Mouse (Mus musculus) embryonic stem cell, embryonic (primary cell): ENCODE measurements around the gene Klhdc8a.

Experiments used
- CTCF ChIA-PET, 4 experiments: fragments of 300-600 bp in 2 of 4; fragments of 350-600 bp in 2 of 4; sonication (Branson Sonifier 250); formaldehyde crosslinking; loops; one replicate each; lab custom pipeline; 2022; ENCODE audit warnings: inconsistent platforms in 2 of 4; lab: Charles Lee
- POLR2A ChIA-PET, 4 experiments: fragments of 300-600 bp in 2 of 4; fragments of 350-600 bp in 2 of 4; sonication (Branson Sonifier 250); formaldehyde crosslinking; loops; one replicate each; lab custom pipeline; 2022; ENCODE audit warnings: antibody characterized with exemption in 4 of 4, inconsistent platforms in 1 of 4; lab: Charles Lee

Klhdc8a gene

GRCm38 (mm10) chr1:132355841-132356242 is 57.4 kb downstream of the Klhdc8a start:
- ChIA-PET CTCF (interaction anchor here (0.5 to 8.0 kb wide), 160 partner anchors 9 to 1025 kb away, joined by 3 to 267 read pairs (median 4); partner anchors contain the start of genes Nuak2 (in 4 of the 4), AC124108.1 (in 2 of the 4), Dstyk (in 2 of the 4) and Klhdc8a (in 2 of the 4)), POLR2A (interaction anchor here (0.6 to 2.8 kb wide), 43 partner anchors 9 to 279 kb away, joined by 3 to 38 read pairs (median 5); partner anchors contain the start of genes Dstyk (in 2 of the 4) and Nuak2 (in 1 of the 4))

DNA sequence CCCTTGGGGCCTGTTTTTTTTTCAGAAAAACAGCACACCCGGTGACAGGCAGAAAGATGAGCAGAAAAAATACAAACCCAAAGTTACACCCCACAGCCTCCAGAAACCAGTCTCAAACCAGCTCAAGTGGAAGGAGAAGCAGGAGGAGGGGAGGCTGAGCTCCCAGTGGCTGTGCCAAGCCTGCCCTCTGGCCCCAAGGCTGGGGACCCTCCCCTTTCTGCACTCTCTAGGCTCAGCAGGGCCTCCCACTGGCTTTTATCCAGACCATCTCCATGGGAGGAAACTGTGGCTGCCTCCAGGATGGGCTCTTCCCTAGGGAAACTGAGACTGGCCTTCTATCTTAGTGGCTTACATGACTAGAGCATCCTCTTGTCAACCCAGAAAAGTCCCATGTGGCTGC is 58.4 kb downstream of the Klhdc8a start:
- CTCF ChIA-PET, result interaction anchor here (0.7 to 8.0 kb wide), 20 partner anchors 33 to 236 kb away, joined by 3 to 267 read pairs (median 16); partner anchors contain the start of genes Nuak2 (in 2 of the 4) and Tmcc2 (in 1 of the 4)
- POLR2A ChIA-PET, result interaction anchor here in 3 of 4 experiments (1.6 to 2.8 kb wide), 6 partner anchors 9 to 198 kb away, joined by 3 to 38 read pairs (median 6); no protein-coding TSS in a partner anchor
